Mouse (Mus musculus): ENCODE data around the gene Tmem183a.

Tmem183a gene

DNA sequence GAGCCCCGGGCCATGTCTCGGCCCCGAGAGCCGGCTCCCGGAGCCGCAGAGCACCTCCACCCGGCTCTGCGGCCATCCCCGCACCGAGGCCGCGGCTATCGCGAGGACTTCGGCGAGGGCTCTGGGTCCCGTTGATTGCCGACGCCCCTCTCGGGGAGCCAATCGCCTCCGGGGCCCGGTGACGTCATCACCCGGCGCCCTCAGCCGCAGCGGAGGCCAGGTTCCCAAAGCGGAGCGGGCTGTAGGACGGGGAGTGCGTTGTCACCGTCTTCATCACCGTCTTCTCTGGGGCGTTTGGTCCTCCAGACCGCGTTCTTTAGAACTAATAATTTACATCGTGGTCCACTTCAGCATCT, at the start of gene Tmem183a:
Gene Tmem183a (minus strand): TSS at position 123 of the 356 bp plus-strand sequence.
- peak; percentile 97 for DNase-seq

- DNase-seq: no peak
These were observed 46.3 kb upstream of the Tmem183a start for GRCm38 (mm10) chr1:134408080-134408479.

DNA sequence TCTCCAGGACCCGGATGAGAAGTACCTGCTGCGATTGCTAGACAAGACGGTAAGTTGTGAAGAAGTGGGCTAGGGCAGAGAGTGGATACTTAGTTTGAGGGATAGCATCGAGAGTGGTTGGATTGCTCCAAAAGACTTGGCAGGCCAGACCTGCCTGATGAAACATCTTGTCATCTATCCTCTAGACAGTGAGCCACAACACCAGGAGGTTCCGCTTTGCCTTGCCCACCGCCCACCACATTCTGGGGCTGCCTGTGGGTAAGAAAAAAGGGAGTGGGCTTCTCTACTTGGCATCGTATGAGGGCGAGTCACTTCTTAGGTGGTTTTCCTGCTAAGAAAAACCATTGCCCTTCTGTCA, 44.6 kb upstream of the Tmem183a start:
- DNase-seq: no peak

GRCm38 (mm10) chr1:134405509-134406413, 44.0 kb upstream of the Tmem183a start, which contains the start of gene Cyb5r1:
Gene Cyb5r1 (plus strand): TSS chr1:134405559.
- DNase-seq: peak; percentile 79

GRCm38 (mm10) chr1:134399735-134400134, 38.0 kb upstream of the Tmem183a start:
- DNase-seq: no peak

GRCm38 (mm10) chr1:134398210-134398609, 36.4 kb upstream of the Tmem183a start:
- DNase-seq: no peak

DNA sequence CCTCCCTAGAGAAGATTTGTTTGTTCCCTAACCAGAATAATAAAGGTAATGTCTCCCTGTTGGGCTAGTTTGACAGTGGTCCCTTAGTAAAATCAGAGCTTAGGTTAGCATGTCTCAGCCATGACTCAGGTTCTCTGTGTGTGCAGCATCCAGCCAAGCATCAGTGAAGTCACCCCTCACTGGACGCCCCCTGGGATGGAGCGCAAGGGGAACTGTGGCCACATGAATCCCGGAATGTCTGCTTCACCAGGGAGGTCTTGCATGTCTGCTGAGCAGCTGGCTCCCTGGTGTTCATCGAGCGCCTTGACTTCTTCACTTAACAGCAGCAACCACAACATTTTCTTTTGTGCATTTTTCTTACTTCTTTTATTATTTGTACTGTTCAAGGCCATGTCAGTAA, 32.0 kb upstream of the Tmem183a start:
- DNase-seq: no peak

DNA sequence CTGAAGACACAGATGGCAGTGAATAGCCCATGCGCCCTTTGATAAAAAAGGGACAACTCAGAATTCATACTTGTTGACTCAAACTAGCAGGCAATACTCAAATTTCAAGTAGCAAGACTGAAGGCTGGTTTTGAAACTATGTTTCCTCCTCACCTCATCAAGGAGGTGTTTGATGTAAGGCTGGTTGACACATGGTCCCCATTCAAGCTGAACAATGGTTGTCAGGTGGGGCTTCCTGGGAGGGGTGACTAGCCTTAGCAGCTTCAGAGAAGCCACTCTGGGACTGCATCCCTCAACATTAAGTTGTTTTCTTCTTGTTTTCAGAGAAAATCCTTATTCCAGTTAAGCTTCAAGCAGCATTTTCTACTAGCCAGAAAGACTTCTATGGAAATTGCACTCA, 23.9 kb upstream of the Tmem183a start, which contains the start of gene 4933406M09Rik:
Gene 4933406M09Rik (plus strand): TSS at position 275 of the 400 bp plus-strand sequence.
- no peak for DNase-seq

DNA sequence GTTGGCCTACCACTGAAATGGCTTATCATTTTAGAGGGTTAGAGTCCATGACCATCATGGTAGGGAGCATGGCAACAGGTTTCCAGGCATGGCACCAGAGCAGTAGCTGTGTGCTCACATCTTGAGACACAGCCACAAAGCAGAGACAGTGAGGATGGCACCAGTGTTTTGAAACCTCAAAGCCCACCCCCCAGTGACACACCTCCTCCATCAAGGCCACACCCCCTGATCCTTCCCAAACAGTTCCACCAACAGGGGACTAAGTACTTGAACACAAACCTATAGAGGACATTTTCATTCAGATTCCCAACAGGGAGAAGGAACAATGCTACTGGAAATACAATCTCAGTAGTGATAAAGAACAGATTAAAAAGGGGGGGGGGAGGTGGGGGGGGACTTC, 23.4 kb upstream of the Tmem183a start:
- DNase-seq: no peak

GRCm38 (mm10) chr1:134384581-134384980, 22.8 kb upstream of the Tmem183a start:
- no peak for DNase-seq

DNA sequence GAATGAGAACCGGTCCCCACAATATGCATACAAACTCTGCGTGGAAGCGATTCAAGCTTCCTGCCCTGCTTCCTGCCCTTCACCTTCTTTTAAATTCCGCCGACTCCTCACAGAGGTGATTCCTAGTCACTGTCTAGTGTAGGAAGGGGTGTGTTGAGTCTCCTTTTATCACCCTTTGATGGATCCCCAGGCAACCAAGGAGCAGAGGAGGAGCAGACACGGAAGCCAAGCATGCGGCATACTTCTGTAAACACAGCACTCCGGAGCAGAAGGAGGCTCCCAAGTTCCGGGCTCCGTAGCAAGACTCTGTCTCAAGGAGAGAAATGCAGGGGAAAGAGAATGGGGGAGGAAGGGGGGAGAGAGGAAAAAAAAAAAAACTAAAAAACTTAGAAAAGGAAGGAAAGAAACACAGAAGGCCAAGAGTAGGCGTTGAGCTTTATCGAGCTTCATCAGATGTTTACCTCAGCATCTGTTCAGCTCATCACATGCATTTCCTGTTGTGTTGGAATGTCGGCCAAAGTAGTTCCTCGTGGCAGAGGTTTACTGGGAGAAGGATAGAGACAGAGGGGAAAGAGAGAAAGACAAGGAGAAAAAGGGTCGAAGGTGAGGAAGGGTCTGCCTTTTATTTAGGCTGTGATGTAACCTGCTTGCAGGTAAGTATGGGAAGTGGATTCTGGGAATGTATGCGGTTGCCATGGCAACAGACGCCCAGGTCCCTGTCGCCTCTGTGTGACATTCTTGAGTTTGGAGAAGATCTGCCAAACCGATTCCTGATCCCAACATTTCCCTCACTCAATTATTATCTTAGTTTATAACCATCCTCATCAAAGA, 20.2 kb upstream of the Tmem183a start:
- peak; percentile 9 for DNase-seq

- no peak for DNase-seq
These were observed 19.3 kb upstream of the Tmem183a start for GRCm38 (mm10) chr1:134381051-134381450.

DNA sequence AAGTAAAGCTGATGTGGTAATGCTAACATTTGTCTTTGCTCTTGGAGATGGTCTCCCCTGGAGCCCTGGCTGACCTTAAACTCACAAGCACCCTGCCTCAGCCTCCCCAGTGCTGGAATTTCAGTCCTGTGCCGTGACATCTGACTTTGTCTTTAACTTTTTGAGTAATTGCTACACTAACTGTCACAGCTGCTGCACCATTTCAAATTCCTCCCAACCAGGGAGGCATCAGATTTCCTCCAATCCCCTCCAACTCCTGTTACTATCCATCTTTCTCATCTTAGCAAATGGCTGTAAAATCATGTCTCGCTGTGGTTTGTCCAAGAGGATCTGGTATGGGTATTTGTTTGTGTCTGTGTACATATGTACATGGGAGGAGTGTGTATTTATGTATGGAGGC, 12.3 kb upstream of the Tmem183a start:
- DNase-seq: no peak

DNA sequence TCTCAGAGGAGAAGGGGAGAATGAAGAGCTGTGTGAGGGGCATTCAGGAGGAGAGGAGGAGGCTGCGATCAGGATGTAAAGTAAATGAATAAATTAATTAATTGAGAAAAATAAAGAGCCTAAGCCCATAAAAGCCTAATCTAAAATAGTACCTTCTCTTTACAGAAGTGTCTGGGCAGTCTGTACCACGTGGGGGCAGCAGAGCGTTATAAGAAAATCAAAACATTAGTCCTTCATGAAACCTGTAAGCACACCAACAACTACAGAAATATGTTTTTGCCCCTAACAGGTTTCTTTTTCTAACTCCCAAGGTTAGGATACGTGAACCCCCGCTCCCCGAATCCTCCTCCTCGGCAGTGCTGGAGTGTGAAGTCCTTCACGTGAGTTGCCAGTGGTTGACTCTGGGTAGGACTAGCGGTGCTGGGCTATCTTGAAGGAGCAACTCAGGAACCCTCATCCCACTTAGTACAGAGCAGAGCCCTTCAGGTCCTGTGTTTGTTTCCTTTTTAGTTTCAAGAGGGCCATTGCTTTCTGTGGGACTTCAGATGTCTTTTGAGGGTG, 7.1 kb upstream of the Tmem183a start:
- DNase-seq: peak; percentile 82

DNA sequence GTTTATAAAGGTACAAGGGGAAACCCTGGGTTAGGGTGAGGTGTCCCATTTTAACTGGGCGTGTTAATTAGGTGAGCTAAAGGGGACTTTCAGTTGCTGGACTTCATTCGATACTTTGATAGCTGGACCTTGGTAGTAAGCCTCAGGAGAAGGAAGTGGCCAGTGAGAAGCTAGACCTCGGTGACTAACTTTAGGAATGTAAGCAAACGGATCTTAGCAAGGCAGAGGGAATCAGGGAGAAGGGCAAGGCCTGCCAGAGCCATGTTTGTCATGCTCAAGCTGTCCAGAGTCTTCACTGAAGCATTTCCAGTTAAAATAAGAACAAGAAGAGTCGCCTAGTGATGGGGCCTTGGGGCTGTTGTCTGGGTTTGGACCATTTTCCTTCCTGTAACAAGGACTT, 3.7 kb upstream of the Tmem183a start:
- DNase-seq: no peak

DNA sequence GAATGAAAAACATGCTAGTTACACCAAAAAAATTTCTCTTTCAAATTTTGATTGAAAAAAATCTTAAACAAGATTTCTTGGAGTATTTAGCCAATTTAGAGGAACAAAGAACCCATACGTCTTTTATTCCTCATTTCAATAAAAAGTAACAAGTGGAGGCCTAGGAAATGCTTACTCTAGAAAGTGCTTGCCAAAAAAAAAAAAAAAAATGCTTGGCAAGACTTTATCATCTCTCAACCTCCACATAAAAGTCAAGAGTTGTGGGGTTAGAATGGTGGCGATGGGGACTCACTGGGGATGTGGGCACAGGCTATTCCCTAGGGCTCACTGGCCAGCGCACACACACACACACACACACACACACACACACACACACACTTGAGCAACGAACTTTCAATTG, 1.4 kb upstream of the Tmem183a start:
- no peak for DNase-seq

GRCm38 (mm10) chr1:134361195-134361856, 453 bp downstream of the Tmem183a start:
- DNase-seq: no peak

DNA sequence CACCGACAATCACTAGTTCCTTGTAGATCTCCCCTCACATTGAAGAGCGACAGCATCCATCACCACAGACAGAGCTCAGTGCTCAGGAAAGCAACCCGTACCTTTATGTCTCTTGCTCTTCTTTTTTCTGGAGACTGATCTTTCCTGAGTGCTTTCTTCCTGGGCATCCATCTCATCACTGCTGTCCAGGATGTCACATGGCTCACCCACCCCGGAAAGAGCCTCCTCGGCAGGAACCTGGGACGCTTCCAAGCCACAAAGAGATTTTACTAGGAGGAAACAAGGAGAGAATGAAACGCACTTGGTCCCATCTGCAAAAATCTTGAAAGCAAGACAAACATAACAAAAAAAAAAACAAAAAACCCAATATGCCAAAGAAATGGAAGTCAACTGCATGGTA, 1.1 kb downstream of the Tmem183a start:
- DNase-seq: no peak

- no peak for DNase-seq
These were observed 4.3 kb downstream of the Tmem183a start for GRCm38 (mm10) chr1:134357461-134357860.

- DNase-seq: no peak
These were observed 8.5 kb downstream of the Tmem183a start for GRCm38 (mm10) chr1:134353326-134353725.

DNA sequence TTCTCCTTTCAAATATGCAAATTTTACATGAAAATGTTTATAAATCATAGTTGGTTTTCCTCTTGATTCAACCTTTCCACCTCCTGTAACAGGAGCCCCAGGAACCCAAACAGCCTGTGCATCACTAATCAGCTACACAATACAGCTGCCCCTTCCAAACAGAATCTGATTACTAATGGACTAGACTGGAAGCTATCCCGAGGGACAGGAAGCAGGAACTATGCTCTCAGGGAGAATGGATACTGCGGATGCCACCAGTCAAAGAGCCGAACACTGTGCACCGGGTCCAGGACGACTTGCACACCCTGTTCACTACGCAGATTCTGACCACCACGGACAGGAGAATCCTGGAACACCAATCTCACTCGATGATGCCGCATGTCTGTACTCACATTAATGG, 14.0 kb downstream of the Tmem183a start:
- no peak for DNase-seq

- DNase-seq: no peak
These were observed 16.7 kb downstream of the Tmem183a start for GRCm38 (mm10) chr1:134345075-134345474.
